Mouse (Mus musculus): ENCODE results near the gene Cfap57.
"Not testable (repeated sequence)": the region's sequence is repeated elsewhere in the genome, so short reads cannot be mapped to it uniquely, and the experiment has no call there.

Cfap57 gene

GRCm38 (mm10) chr4:118564062-118564925, 56.3 kb downstream of the Cfap57 start:
- no peak for DNase-seq (ENCODE audit: low spot score)

- DNase-seq (ENCODE audit: low spot score): no peak
Measured at GRCm38 (mm10) chr4:118553039-118553649, 67.4 kb downstream of the Cfap57 start.

GRCm38 (mm10) chr4:118548130-118548480, 72.5 kb downstream of the Cfap57 start:
- not testable (repeated sequence) for DNase-seq (ENCODE audit: low spot score)

- DNase-seq (ENCODE audit: low spot score): not testable (repeated sequence)
Measured at GRCm38 (mm10) chr4:118547424-118548129, 73.0 kb downstream of the Cfap57 start.

GRCm38 (mm10) chr4:118544441-118545127, 76.0 kb downstream of the Cfap57 start:
- DNase-seq (ENCODE audit: low spot score): no peak

- DNase-seq (ENCODE audit: low spot score): no peak
Measured at GRCm38 (mm10) chr4:118543592-118544260, 76.9 kb downstream of the Cfap57 start, which contains the start of gene Tmem125. Gene Tmem125 (minus strand): TSS chr4:118544044.

GRCm38 (mm10) chr4:118543158-118543530, 77.4 kb downstream of the Cfap57 start:
- no peak for DNase-seq (ENCODE audit: low spot score)

GRCm38 (mm10) chr4:118542510-118543157, 77.9 kb downstream of the Cfap57 start:
- no peak for DNase-seq (ENCODE audit: low spot score)

- DNase-seq (ENCODE audit: low spot score): no peak
Measured at GRCm38 (mm10) chr4:118539904-118540303, 80.7 kb downstream of the Cfap57 start.

GRCm38 (mm10) chr4:118537801-118538200, 82.8 kb downstream of the Cfap57 start:
- DNase-seq (ENCODE audit: low spot score): no peak

- DNase-seq (ENCODE audit: low spot score): no peak
Measured at GRCm38 (mm10) chr4:118535610-118536009, 85.0 kb downstream of the Cfap57 start.

GRCm38 (mm10) chr4:118533605-118534004, 87.0 kb downstream of the Cfap57 start:
- no peak for DNase-seq (ENCODE audit: low spot score)

GRCm38 (mm10) chr4:118533156-118533555, 87.4 kb downstream of the Cfap57 start:
- no peak for DNase-seq (ENCODE audit: low spot score)

GRCm38 (mm10) chr4:118532663-118533062, 87.9 kb downstream of the Cfap57 start:
- DNase-seq (ENCODE audit: low spot score): no peak

GRCm38 (mm10) chr4:118527720-118528119, 92.9 kb downstream of the Cfap57 start:
- DNase-seq (ENCODE audit: low spot score): no peak

- DNase-seq (ENCODE audit: low spot score): no peak
Measured at GRCm38 (mm10) chr4:118527335-118527681, 93.3 kb downstream of the Cfap57 start.

- DNase-seq (ENCODE audit: low spot score): no peak
Measured at GRCm38 (mm10) chr4:118526408-118527334, 93.9 kb downstream of the Cfap57 start, which contains the start of gene 2610528J11Rik. Gene 2610528J11Rik (plus strand): TSS chr4:118526999.

- no peak for DNase-seq (ENCODE audit: low spot score)
Measured at GRCm38 (mm10) chr4:118525779-118526178, 94.8 kb downstream of the Cfap57 start.

- no peak for DNase-seq (ENCODE audit: low spot score)
Measured at GRCm38 (mm10) chr4:118523976-118524375, 96.6 kb downstream of the Cfap57 start.

- no peak for DNase-seq (ENCODE audit: low spot score)
Measured at GRCm38 (mm10) chr4:118522248-118522647, 98.3 kb downstream of the Cfap57 start.
